Mouse (Mus musculus): ENCODE results near the gene Tgif2.
"Not testable (repeated sequence)": the region's sequence is repeated elsewhere in the genome, so short reads cannot be mapped to it uniquely, and the experiment has no call there.

The Tgif2 gene

DNA sequence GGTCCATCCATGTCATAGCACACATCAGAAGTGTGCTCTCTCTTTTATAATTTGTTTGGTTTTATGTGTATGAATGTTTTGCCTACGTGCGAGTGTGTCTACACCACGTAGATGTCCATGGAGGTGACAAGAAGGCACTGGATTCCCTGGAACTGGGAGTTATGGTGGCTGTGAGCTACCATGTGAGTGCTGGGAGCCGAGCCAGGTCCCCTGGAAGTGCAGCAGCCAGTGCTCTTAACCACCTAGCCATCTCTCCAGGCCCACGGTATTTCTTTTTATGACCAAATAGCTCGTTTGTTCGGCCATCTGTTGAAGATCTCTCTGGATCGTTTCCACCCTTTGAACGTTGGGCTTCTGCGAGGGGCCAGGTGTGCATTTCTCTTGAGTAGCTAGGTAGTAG is 3.5 kb downstream of the Tgif2 start:
- DNase-seq = no peak

DNA sequence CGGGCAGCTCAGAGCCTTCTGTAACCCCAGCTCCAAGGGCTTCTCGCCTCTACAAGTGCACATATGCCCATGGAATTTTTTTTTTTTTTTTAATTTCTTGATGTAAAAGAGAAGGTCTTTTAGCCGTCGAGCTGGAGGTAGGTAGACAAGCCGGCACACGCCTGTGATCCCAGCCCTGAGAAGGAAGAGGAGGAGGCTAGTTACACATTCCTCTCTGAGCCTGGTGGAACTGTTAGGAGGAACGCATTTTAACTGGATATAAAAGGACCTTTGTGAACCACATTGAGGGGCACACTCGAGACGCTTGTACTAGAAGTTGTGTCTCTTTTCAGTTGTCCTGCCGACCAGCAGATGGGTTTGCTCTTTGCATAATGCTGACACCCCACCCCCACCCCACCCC is 4.9 kb downstream of the Tgif2 start:
- DNase-seq = no peak

GRCm38 (mm10) chr2:156847653-156848052 is 7.8 kb downstream of the Tgif2 start:
- no peak for DNase-seq

DNA sequence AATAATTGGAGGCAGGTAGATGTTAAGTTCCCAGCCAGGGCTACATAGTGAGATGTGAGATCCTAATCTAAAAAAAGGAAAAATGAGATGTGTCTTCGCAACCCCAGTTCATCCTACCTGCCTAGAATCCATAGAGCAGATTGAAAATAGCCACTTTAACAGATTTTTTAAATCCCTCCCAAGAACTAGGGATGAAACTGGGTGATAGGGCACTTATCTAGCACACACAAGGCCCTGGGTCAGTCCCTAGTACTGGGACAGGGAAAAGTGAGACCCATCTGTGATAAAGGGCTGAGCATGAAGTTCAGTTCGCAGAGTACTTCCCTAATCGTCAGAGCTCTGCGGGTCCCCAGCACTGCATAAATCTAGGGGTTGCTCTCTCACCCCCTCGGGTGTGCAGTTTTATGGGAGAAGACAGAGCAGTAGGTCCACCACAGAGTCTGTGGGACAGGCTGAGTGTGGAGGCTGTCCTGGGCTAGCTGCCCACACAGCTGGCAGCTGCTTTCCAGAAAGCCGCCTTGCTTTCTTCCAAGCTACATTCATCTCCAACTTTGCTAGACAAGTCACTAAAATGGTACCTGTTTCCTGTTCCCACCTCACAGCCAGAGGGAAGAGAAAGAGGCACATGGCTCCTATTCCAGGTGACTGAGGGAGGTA is 8.8 kb downstream of the Tgif2 start:
- no peak for DNase-seq

GRCm38 (mm10) chr2:156850505-156850904 is 10.7 kb downstream of the Tgif2 start:
- no peak for DNase-seq

- DNase-seq = not testable (repeated sequence)
Observed at GRCm38 (mm10) chr2:156853584-156853983, 13.8 kb downstream of the Tgif2 start.

GRCm38 (mm10) chr2:156853999-156854771 is 14.4 kb downstream of the Tgif2 start:
- DNase-seq = not testable (repeated sequence)

DNA sequence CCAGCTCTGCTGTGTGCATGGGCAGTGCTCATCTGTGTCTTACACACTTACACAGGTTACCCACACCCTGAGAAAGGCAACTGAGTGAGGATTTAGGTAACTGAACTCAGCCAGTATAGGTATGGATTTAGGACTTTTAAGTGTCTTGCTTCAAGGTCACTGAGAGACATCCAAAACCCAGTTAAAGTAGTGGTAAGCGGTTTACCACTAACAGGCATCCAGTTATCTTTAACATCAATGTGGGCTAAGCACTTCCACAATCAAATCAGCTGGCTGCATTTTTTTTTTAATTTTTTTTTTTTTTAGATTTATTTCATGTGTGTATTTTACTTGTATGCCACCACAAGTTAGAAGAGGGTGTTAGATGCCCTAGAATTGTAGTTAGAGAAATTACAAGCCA is 16.5 kb downstream of the Tgif2 start:
- no peak for DNase-seq

GRCm38 (mm10) chr2:156857385-156857791 is 17.6 kb downstream of the Tgif2 start:
- no peak for DNase-seq

DNA sequence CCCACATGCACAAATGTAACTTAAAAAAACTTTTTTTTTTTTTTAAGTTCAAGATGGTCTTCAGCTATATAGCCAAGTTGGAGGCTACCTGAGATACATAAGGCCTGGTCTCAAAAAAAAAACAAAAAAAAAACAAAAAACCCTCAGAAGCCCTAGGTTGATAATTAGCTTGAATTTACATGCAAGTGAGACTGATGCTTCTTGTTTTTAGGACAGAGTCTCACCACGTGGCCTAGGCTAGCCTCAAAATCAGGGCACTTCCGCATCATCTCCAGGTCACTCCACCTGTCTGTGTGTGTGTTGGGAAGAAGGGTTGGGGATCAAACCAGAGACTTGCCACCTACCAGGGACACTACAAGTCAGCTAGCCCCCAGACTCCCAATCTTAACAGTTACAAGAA is 18.0 kb downstream of the Tgif2 start, which contains the start of gene 4930518I15Rik:
4930518I15Rik (minus strand) TSS at position 112 of the 400 bp plus-strand sequence.
- DNase-seq = no peak

DNA sequence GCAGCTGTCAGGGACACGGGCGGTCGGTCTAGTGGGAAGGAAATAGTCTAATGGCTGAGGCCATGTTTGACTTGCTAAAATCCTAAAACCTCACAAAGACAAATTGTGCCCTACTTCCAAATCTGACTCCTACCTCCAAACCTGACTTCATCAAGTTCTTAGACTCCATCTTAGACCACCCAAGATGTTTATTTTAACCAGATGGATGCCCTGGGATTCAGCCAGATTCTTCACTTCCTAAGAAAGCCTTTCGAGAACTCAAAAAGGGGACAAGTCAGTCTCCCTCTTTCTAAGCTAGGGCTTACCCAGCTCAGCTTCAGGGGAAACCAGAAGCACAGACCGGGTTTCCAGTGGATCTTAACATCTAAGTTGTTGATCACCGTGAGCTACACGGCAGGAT is 18.9 kb downstream of the Tgif2 start:
- DNase-seq = no peak

- DNase-seq = peak; percentile 52
Observed at GRCm38 (mm10) chr2:156862041-156862717, 22.4 kb downstream of the Tgif2 start.

DNA sequence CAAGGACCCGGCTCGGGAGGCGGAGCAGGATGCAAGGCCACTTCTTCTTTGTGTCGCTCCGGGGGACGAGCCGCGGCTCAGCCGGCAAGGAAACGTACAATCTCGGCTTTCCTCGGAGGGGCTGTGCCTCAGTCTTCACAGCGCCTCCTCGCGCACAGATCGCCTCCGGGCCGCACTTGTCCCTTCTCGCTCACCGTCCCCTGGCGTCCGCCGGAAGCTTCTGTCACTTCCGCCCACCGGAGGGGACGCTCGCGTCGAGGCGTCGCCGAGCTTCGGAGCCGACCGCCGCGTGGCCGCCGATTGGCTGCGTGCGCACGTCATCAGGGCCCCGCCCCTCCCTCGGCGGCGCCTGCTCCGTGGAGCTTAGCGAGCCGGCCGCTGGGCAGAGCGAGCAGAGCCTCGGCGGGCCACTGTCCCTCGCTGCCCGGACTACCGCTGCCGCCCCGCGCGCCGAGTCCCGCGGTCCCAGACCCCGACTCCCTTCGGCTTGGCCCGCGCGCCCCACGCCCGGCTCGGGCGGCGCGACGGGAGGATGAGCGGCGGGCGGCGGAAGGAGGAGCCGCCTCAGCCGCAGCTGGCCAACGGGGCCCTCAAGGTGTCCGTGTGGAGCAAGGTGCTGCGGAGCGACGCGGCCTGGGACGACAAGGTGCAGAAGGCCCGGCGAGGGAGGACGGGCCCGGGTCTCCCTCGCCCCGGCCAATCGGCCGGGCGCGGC is 23.1 kb downstream of the Tgif2 start, which contains the start of gene Rab5if:
Rab5if (plus strand) TSS at position 357 of the 715 bp plus-strand sequence.
- peak; percentile 98 for DNase-seq

GRCm38 (mm10) chr2:156863487-156864160 is 23.8 kb downstream of the Tgif2 start:
- DNase-seq = peak; percentile 52

- no peak for DNase-seq
Observed at GRCm38 (mm10) chr2:156864481-156864880, 24.7 kb downstream of the Tgif2 start.

- no peak for DNase-seq
Observed at GRCm38 (mm10) chr2:156868994-156869393, 29.2 kb downstream of the Tgif2 start.

DNA sequence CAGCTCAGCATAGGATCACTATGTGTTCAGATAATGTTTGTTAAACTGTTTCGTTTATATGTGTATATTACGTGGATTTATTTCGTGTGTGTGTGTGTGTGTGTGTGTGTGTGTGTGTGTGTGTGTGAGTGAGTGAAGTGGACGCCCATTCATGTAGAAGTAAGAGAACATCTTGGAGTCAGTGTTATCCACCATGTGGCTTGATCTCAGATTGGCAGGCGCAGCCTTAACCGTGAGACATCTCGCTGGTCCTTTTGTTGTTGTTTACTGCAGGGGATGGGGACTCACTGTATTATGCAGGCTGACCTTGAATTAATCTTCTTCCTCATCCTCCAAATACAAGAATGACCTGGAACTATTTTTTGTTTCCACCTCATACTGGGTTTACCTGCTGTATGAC is 29.7 kb downstream of the Tgif2 start:
- DNase-seq = no peak

GRCm38 (mm10) chr2:156870519-156870918 is 30.7 kb downstream of the Tgif2 start:
- DNase-seq = no peak

- peak; percentile 74 for DNase-seq
Observed at GRCm38 (mm10) chr2:156873629-156874028, 33.8 kb downstream of the Tgif2 start.

- no peak for DNase-seq
Observed at GRCm38 (mm10) chr2:156874047-156874759, 34.4 kb downstream of the Tgif2 start.

- DNase-seq = no peak
Observed at GRCm38 (mm10) chr2:156874760-156875510, 35.1 kb downstream of the Tgif2 start.
